Mouse (Mus musculus): ENCODE results near the gene Itpk1. TPM values are rescaled to one million over a fixed set of nuclear protein-coding genes. Genes with fewer than 3 reads are reported as not detected.

The Itpk1 gene
- 45.3 TPM for polyA plus RNA-seq (2015; fragmentation: Illumina TruSeq; extraction: RNeasy Lipid Tissue Mini Kit (QIAGEN cat#74804); ENCODE audit: low read depth, low replicate concordance)

GRCm38 (mm10) chr12:102704457-102705198 is at the start of gene Itpk1:
TSS of gene Itpk1 (minus strand) at chr12:102704930.

GRCm38 (mm10) chr12:102743589-102744574 is 39.2 kb upstream of the Itpk1 start, which contains the start of the genes Moap1 and Tmem251:
TSS of gene Moap1 (minus strand) at chr12:102743661.
TSS of gene Tmem251 (plus strand) at chr12:102743762.

GRCm38 (mm10) chr12:102554721-102555516 is 149.8 kb downstream of the Itpk1 start, which contains the start of gene Chga:
TSS of gene Chga (plus strand) at chr12:102554969.

Other genes with a start within 250 kb of the Itpk1 start
- gene Golga5, start 235.8 kb downstream of the Itpk1 start, polyA plus RNA-seq (2015; fragmentation: Illumina TruSeq; extraction: RNeasy Lipid Tissue Mini Kit (QIAGEN cat#74804); ENCODE audit: low read depth, low replicate concordance) = 21.0 TPM
- 191 TPM for gene Chga, start 150.0 kb downstream of the Itpk1 start, polyA plus RNA-seq (2015; fragmentation: Illumina TruSeq; extraction: RNeasy Lipid Tissue Mini Kit (QIAGEN cat#74804); ENCODE audit: low read depth, low replicate concordance)
- 40.9 TPM for gene Moap1, start 38.7 kb upstream of the Itpk1 start, polyA plus RNA-seq (2015; fragmentation: Illumina TruSeq; extraction: RNeasy Lipid Tissue Mini Kit (QIAGEN cat#74804); ENCODE audit: low read depth, low replicate concordance)
- 5.4 TPM for gene Tmem251, start 38.8 kb upstream of the Itpk1 start, polyA plus RNA-seq (2015; fragmentation: Illumina TruSeq; extraction: RNeasy Lipid Tissue Mini Kit (QIAGEN cat#74804); ENCODE audit: low read depth, low replicate concordance)
- not detected for gene Gm28051, start 52.8 kb upstream of the Itpk1 start, polyA plus RNA-seq (2015; fragmentation: Illumina TruSeq; extraction: RNeasy Lipid Tissue Mini Kit (QIAGEN cat#74804); ENCODE audit: low read depth, low replicate concordance)
- 17.1 TPM for gene Gon7, start 52.9 kb upstream of the Itpk1 start, polyA plus RNA-seq (2015; fragmentation: Illumina TruSeq; extraction: RNeasy Lipid Tissue Mini Kit (QIAGEN cat#74804); ENCODE audit: low read depth, low replicate concordance)
- 38.4 TPM for gene Ubr7, start 53.0 kb upstream of the Itpk1 start, polyA plus RNA-seq (2015; fragmentation: Illumina TruSeq; extraction: RNeasy Lipid Tissue Mini Kit (QIAGEN cat#74804); ENCODE audit: low read depth, low replicate concordance)
- 28.7 TPM for gene Gm20604, start 53.7 kb upstream of the Itpk1 start, polyA plus RNA-seq (2015; fragmentation: Illumina TruSeq; extraction: RNeasy Lipid Tissue Mini Kit (QIAGEN cat#74804); ENCODE audit: low read depth, low replicate concordance)
- gene Btbd7, start 173.5 kb upstream of the Itpk1 start, polyA plus RNA-seq (2015; fragmentation: Illumina TruSeq; extraction: RNeasy Lipid Tissue Mini Kit (QIAGEN cat#74804); ENCODE audit: low read depth, low replicate concordance) = 9.7 TPM
- not detected for gene Cox8c, start 194.4 kb upstream of the Itpk1 start, polyA plus RNA-seq (2015; fragmentation: Illumina TruSeq; extraction: RNeasy Lipid Tissue Mini Kit (QIAGEN cat#74804); ENCODE audit: low read depth, low replicate concordance)
- gene Unc79, start 243.9 kb upstream of the Itpk1 start, polyA plus RNA-seq (2015; fragmentation: Illumina TruSeq; extraction: RNeasy Lipid Tissue Mini Kit (QIAGEN cat#74804); ENCODE audit: low read depth, low replicate concordance) = 21.9 TPM